Mouse (Mus musculus): ENCODE measurements around the gene Olfr361. TPM values are rescaled to one million over a fixed set of nuclear protein-coding genes. Genes with fewer than 3 reads are reported as not detected.
"Not testable (repeated sequence)": the region's sequence is repeated elsewhere in the genome, so short reads cannot be mapped to it uniquely, and the experiment has no call there.

Olfr361 gene
- not detected in 2 replicates for polyA plus RNA-seq (2014; fragmentation: Nextera tagmentation; extraction: Ambion mirVana)

GRCm38 (mm10) chr2:37089190-37089589 is at the start of gene Olfr361:
Gene Olfr361 (minus strand): TSS chr2:37089290.
- not testable (repeated sequence) for H3K27me3 ChIP-seq (ENCODE audit: insufficient read depth, low read length); H3K4me1 ChIP-seq (ENCODE audit: insufficient read depth); H3K9ac ChIP-seq; H3K4me3 ChIP-seq (ENCODE audit: low read depth, low read length); H3K9me3 ChIP-seq (ENCODE audit: low read depth, low read length); DNase-seq; H3K4me2 ChIP-seq; ATAC-seq (ENCODE audit: insufficient read depth); H3K36me3 ChIP-seq (ENCODE audit: insufficient read depth); H3K27ac ChIP-seq (ENCODE audit: low read depth)
- 40% methylated on average over 1 of the region's 1 CpGs for WGBS

GRCm38 (mm10) chr2:37117810-37118209 is 28.7 kb upstream of the Olfr361 start, which contains the start of gene Olfr362:
Gene Olfr362 (minus strand): TSS chr2:37117910.
- H3K9ac ChIP-seq: no peak within 1 kb of the TSS
- H3K4me1 ChIP-seq (ENCODE audit: insufficient read depth): no peaks in the 10 kb centered on the region
- DNase-seq: no peak
- no peaks in the 10 kb centered on the region for H3K27me3 ChIP-seq (ENCODE audit: insufficient read depth, low read length)
- TF ChIP-seq CTCF (IDR thresholded peaks at IDR 0.05; ENCODE audit: low read depth): no peak
- H3K4me2 ChIP-seq: no peak within 1 kb of the TSS
- no peak within 1 kb of the TSS for H3K4me3 ChIP-seq (ENCODE audit: low read depth, low read length)
- WGBS: 90% methylated on average over 1 of the region's 1 CpGs
- no peaks in the 10 kb centered on the region for H3K9me3 ChIP-seq (ENCODE audit: low read depth, low read length)
- H3K36me3 ChIP-seq (ENCODE audit: insufficient read depth): no peaks in the 10 kb centered on the region
- ATAC-seq (ENCODE audit: insufficient read depth): no peak
- no peak within 1 kb of the TSS for H3K27ac ChIP-seq (ENCODE audit: low read depth)

GRCm38 (mm10) chr2:37065446-37065845 is 23.6 kb downstream of the Olfr361 start, which contains the start of gene Olfr360:
Gene Olfr360 (plus strand): TSS chr2:37065746.
- Histone ChIP-seq H3K27me3 (ENCODE audit: insufficient read depth, low read length) (no peaks in the 10 kb centered on the region), H3K4me3 (ENCODE audit: low read depth, low read length) (no peak within 1 kb of the TSS), H3K4me2 (no peak within 1 kb of the TSS), H3K9ac (no peak within 1 kb of the TSS), H3K4me1 (ENCODE audit: insufficient read depth) (no peaks in the 10 kb centered on the region), H3K36me3 (ENCODE audit: insufficient read depth) (no peaks in the 10 kb centered on the region), H3K9me3 (ENCODE audit: low read depth, low read length) (no peaks in the 10 kb centered on the region), H3K27ac (ENCODE audit: low read depth) (no peak within 1 kb of the TSS)
- TF ChIP-seq CTCF (IDR thresholded peaks at IDR 0.05; ENCODE audit: low read depth): no peak
- DNase-seq (no peak), ATAC-seq (ENCODE audit: insufficient read depth) (no peak)

Other genes with a start within 250 kb of the Olfr361 start
- not detected in 2 replicates for gene Olfr350, start 243.0 kb downstream of the Olfr361 start, polyA plus RNA-seq (2014; fragmentation: Nextera tagmentation; extraction: Ambion mirVana)
- not detected in 2 replicates for gene Olfr351, start 226.6 kb downstream of the Olfr361 start, polyA plus RNA-seq (2014; fragmentation: Nextera tagmentation; extraction: Ambion mirVana)
- gene Olfr352, start 220.8 kb downstream of the Olfr361 start, polyA plus RNA-seq (2014; fragmentation: Nextera tagmentation; extraction: Ambion mirVana): not detected in 2 replicates
- not detected in 2 replicates for gene Olfr353, start 196.4 kb downstream of the Olfr361 start, polyA plus RNA-seq (2014; fragmentation: Nextera tagmentation; extraction: Ambion mirVana)
- not detected in 2 replicates for gene Olfr354, start 183.6 kb downstream of the Olfr361 start, polyA plus RNA-seq (2014; fragmentation: Nextera tagmentation; extraction: Ambion mirVana)
- not detected in 2 replicates for gene Olfr355, start 160.4 kb downstream of the Olfr361 start, polyA plus RNA-seq (2014; fragmentation: Nextera tagmentation; extraction: Ambion mirVana)
- not detected in 2 replicates for gene Olfr356, start 152.2 kb downstream of the Olfr361 start, polyA plus RNA-seq (2014; fragmentation: Nextera tagmentation; extraction: Ambion mirVana)
- gene Olfr357, start 95.5 kb downstream of the Olfr361 start, polyA plus RNA-seq (2014; fragmentation: Nextera tagmentation; extraction: Ambion mirVana): not detected in 2 replicates
- gene Olfr358, start 80.0 kb downstream of the Olfr361 start, polyA plus RNA-seq (2014; fragmentation: Nextera tagmentation; extraction: Ambion mirVana): not detected in 2 replicates
- gene Olfr360, start 23.5 kb downstream of the Olfr361 start, polyA plus RNA-seq (2014; fragmentation: Nextera tagmentation; extraction: Ambion mirVana): not detected in 2 replicates
- gene Olfr362, start 28.6 kb upstream of the Olfr361 start, polyA plus RNA-seq (2014; fragmentation: Nextera tagmentation; extraction: Ambion mirVana): not detected in 2 replicates
- gene Olfr364-ps1, start 50.0 kb upstream of the Olfr361 start, polyA plus RNA-seq (2014; fragmentation: Nextera tagmentation; extraction: Ambion mirVana): not detected in 2 replicates
- not detected in 2 replicates for gene Olfr365, start 98.9 kb upstream of the Olfr361 start, polyA plus RNA-seq (2014; fragmentation: Nextera tagmentation; extraction: Ambion mirVana)
- gene Olfr366, start 122.3 kb upstream of the Olfr361 start, polyA plus RNA-seq (2014; fragmentation: Nextera tagmentation; extraction: Ambion mirVana): not detected in 2 replicates
- gene Olfr368, start 237.2 kb upstream of the Olfr361 start, polyA plus RNA-seq (2014; fragmentation: Nextera tagmentation; extraction: Ambion mirVana): not detected in 2 replicates